Mouse (Mus musculus): ENCODE results near the gene Aprt. TPM values are rescaled to one million over a fixed set of nuclear protein-coding genes. Genes with fewer than 3 reads are reported as not detected.

Aprt gene
- total and polyA plus RNA-seq, 2 experiments = 59.8 to 105 TPM

DNA sequence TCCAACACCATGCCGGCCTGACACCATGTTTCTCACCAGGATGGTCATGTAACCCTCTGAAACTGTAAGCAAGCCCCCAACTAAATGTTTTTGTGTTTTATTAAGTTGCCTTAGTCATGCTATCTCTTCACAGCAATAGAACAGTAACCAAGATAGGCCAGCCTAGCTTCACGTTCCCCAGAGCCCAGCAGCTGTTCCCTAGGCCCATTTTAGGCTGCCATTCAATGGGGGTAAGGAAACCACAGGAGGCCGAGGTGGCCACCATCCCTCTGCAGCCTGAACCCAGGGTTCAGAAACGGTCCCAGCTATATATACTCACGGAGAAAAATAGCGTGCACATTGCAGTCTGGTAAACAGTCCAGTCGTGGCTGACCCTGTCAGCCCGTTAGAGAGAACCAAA lies 32.6 kb downstream of the Aprt start:
- Histone ChIP-seq H3K27ac (replicated peaks; ENCODE audit: insufficient read depth, low read depth, low read length) (no peak overlapping the region), H3K4me1 (ENCODE audit: control insufficient read depth, insufficient read depth, low read length) (no peaks in the 10 kb centered on the region), H3K79me2 (ENCODE audit: control insufficient read depth, insufficient read depth, low read length) (peaks cover 7% of the 10 kb centered on the region; the same call in 1 of the 2 replicates), H3K4me3 (ENCODE audit: insufficient read depth, low read depth, low read length) (no peak overlapping the region), H3K36me3 (ENCODE audit: control insufficient read depth, insufficient read depth, low read length) (no peaks in the 10 kb centered on the region), H3K27me3 (ENCODE audit: control insufficient read depth, insufficient read depth, low read length) (no peaks in the 10 kb centered on the region), H3K9ac (ENCODE audit: low read depth, low read length) (no peak overlapping the region)
- no peak for DNase-seq (ENCODE audit: extremely low read depth, low read depth, low spot score)
- 94% methylated on average over 8 of the region's 8 CpGs for WGBS
- TF ChIP-seq CTCF (IDR thresholded peaks at IDR 0.05; ENCODE audit: low read depth, low read length) (no peak), POLR2A (IDR thresholded peaks at IDR 0.05; ENCODE audit: extremely low read depth, insufficient read depth, low read length) (no peak)

DNA sequence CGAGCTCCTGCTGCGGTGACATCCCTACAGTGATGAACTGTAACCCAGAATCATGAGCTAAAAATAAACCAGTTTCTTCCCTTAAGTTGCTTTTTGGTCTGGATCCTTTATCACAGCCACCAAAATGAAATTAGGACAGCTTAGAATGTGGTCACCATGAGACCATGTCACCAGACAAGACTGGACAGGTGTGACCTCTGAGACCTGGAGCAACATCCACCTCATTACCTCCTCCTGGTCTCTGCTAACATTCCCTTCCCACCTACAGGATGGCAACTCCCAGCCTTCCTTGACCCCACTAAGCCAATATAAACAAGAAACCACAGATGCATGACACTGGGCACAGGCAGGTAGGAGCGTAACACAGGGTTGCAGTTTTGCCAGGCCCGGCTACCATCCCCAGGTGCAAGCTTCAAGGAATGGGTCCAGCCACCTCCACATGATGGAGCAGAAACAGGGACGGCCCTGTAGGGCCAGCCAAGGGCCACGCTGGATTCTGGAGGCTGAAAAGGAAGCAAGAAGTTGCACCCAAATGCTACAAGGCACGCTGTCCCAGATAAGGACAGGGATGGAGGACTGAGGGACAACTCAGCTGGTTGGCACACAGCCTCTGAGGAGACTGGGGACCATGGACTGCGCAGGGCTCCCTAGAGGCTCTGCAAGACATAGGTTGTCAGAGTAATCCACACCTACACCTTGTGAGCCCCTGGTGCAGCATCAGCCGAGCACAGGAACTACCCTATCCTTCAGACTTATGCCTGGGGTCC lies 38.2 kb downstream of the Aprt start:
- Histone ChIP-seq H3K4me1 (ENCODE audit: control insufficient read depth, insufficient read depth, low read length) (no peaks in the 10 kb centered on the region), H3K79me2 (ENCODE audit: control insufficient read depth, insufficient read depth, low read length) (peaks cover 6% of the 10 kb centered on the region; the same call in 1 of the 2 replicates), H3K36me3 (ENCODE audit: control insufficient read depth, insufficient read depth, low read length) (no peaks in the 10 kb centered on the region), H3K27me3 (ENCODE audit: control insufficient read depth, insufficient read depth, low read length) (no peaks in the 10 kb centered on the region), H3K4me3 (ENCODE audit: insufficient read depth, low read depth, low read length) (no peak overlapping the region), H3K9ac (ENCODE audit: low read depth, low read length) (no peak overlapping the region), H3K27ac (replicated peaks; ENCODE audit: insufficient read depth, low read depth, low read length) (no peak overlapping the region)
- TF ChIP-seq CTCF (IDR thresholded peaks at IDR 0.05; ENCODE audit: low read depth, low read length) (no peak), POLR2A (IDR thresholded peaks at IDR 0.05; ENCODE audit: extremely low read depth, insufficient read depth, low read length) (no peak)
- 84% methylated on average over 9 of the region's 9 CpGs for WGBS
- DNase-seq (ENCODE audit: extremely low read depth, low read depth, low spot score) = no peak

DNA sequence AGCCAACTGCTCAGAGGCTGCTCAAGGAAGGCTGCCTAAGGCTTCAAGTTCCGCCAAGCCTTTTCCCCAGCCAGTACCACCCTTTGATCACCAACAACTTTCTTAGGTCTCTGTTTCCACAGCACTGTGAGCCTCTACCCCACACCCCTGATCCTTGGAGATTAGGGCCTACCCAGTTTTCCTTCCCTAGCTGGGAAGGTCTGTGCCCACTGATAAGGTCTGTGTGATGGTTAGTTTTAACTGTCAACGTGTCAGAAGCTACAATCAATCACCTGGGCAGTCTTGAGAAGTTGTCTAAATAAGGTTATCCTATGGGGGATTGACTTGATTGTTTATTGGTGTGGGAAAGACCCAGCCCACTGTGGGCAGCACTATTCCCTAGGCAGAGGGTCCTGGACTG lies 38.9 kb downstream of the Aprt start:
- no peaks in the 10 kb centered on the region for H3K36me3 ChIP-seq (ENCODE audit: control insufficient read depth, insufficient read depth, low read length)
- no peak for TF ChIP-seq CTCF (IDR thresholded peaks at IDR 0.05; ENCODE audit: low read depth, low read length)
- no peak for TF ChIP-seq POLR2A (IDR thresholded peaks at IDR 0.05; ENCODE audit: extremely low read depth, insufficient read depth, low read length)
- no peak overlapping the region for H3K4me3 ChIP-seq (ENCODE audit: insufficient read depth, low read depth, low read length)
- no peak overlapping the region for H3K27ac ChIP-seq (replicated peaks; ENCODE audit: insufficient read depth, low read depth, low read length)
- peaks cover 4% of the 10 kb centered on the region; the same call in 1 of the 2 replicates for H3K79me2 ChIP-seq (ENCODE audit: control insufficient read depth, insufficient read depth, low read length)
- H3K27me3 ChIP-seq (ENCODE audit: control insufficient read depth, insufficient read depth, low read length) = no peaks in the 10 kb centered on the region
- 74% methylated on average over 2 of the region's 2 CpGs for WGBS
- DNase-seq (ENCODE audit: extremely low read depth, low read depth, low spot score) = no peak
- H3K4me1 ChIP-seq (ENCODE audit: control insufficient read depth, insufficient read depth, low read length) = no peaks in the 10 kb centered on the region
- no peak overlapping the region for H3K9ac ChIP-seq (ENCODE audit: low read depth, low read length)

DNA sequence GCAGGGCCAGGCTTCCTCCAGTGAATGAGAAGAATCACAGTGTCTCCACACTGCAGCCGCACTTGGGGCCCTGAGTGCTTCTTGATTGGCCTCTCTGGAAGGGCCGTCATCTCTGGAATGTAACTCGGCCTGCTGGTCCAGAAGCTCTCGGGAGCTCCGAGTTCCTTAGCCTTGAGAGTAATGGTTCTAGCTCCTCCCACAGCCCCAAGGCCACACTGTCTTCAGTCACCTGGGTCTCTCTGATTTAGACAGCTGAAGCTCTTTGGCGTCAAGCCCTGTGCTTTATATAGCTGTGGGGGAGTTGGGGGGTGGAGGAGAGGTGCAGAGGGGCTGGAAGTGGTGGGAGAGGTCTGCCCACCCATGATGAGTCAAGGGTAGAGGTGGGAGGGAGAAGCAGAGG lies 39.7 kb downstream of the Aprt start:
- no peaks in the 10 kb centered on the region for H3K36me3 ChIP-seq (ENCODE audit: control insufficient read depth, insufficient read depth, low read length)

DNA sequence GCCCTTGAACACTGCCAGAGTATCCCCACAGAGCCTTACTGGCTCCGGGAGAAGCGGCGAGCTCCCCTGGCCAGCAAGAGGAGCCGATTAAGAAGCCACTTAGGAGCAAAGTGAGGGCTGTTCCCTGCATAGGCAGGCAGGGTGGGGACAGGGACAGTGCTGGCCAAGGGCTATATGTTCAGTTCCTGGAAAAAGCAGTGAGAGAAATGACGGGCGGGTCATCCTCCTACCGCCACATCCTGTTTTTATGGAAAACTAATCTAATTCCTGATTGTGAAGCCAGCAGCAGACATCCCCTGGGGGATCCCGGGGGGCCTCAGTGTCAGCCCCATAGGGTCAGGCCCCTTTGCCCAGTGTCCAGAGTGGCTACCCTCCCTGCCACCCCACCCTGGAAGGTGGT lies 45.4 kb downstream of the Aprt start:
- Histone ChIP-seq H3K9ac (ENCODE audit: low read depth, low read length) (peak overlapping the region; percentile 51), H3K4me3 (ENCODE audit: insufficient read depth, low read depth, low read length) (no peak overlapping the region), H3K36me3 (ENCODE audit: control insufficient read depth, insufficient read depth, low read length) (no peaks in the 10 kb centered on the region), H3K4me1 (ENCODE audit: control insufficient read depth, insufficient read depth, low read length) (peaks cover 5% of the 10 kb centered on the region; the same call in 1 of the 2 replicates), H3K27ac (replicated peaks; ENCODE audit: insufficient read depth, low read depth, low read length) (peak overlapping the region; percentile 70), H3K79me2 (ENCODE audit: control insufficient read depth, insufficient read depth, low read length) (peaks cover 3% of the 10 kb centered on the region; the same call in 1 of the 2 replicates), H3K27me3 (ENCODE audit: control insufficient read depth, insufficient read depth, low read length) (no peaks in the 10 kb centered on the region)
- no peak for DNase-seq (ENCODE audit: extremely low read depth, low read depth, low spot score)
- TF ChIP-seq CTCF (IDR thresholded peaks at IDR 0.05; ENCODE audit: low read depth, low read length) (no peak), POLR2A (IDR thresholded peaks at IDR 0.05; ENCODE audit: extremely low read depth, insufficient read depth, low read length) (no peak)
- WGBS = 82% methylated on average over 8 of the region's 8 CpGs

More for the DNA sequence above, 39.7 kb downstream of the Aprt start:
- Histone ChIP-seq H3K79me2 (ENCODE audit: control insufficient read depth, insufficient read depth, low read length) (no peaks in the 10 kb centered on the region; the same call in 1 of the 2 replicates), H3K4me3 (ENCODE audit: insufficient read depth, low read depth, low read length) (no peak overlapping the region), H3K27ac (replicated peaks; ENCODE audit: insufficient read depth, low read depth, low read length) (no peak overlapping the region), H3K9ac (ENCODE audit: low read depth, low read length) (no peak overlapping the region), H3K4me1 (ENCODE audit: control insufficient read depth, insufficient read depth, low read length) (peaks cover under 1% of the 10 kb centered on the region; the same call in 1 of the 2 replicates), H3K27me3 (ENCODE audit: control insufficient read depth, insufficient read depth, low read length) (no peaks in the 10 kb centered on the region)
- TF ChIP-seq CTCF (IDR thresholded peaks at IDR 0.05; ENCODE audit: low read depth, low read length) (no peak), POLR2A (IDR thresholded peaks at IDR 0.05; ENCODE audit: extremely low read depth, insufficient read depth, low read length) (no peak)
- no peak for DNase-seq (ENCODE audit: extremely low read depth, low read depth, low spot score)
- WGBS = 62% methylated on average over 6 of the region's 6 CpGs

DNA sequence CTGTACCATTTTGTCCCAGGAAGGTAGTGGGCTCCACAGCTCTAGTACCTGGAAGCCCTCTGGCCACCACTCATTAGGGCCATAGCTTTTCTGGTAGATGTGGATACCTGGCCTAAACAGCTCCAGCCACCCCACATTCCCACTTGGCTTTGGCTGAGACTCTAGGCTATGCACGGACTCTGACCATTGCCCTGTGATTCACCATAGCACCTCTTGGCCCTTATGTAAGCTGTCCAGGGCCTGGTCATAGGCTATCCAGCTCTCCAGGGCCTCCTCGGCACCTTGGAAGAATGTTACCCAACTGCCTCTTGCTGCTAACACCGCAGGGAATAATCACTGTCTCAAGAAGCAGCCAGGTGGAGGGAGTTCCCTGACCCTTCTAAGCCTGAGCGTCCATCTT lies 47.5 kb downstream of the Aprt start:
- TF ChIP-seq CTCF (IDR thresholded peaks at IDR 0.05; ENCODE audit: low read depth, low read length) (no peak), POLR2A (IDR thresholded peaks at IDR 0.05; ENCODE audit: extremely low read depth, insufficient read depth, low read length) (no peak)
- 64% methylated on average over 4 of the region's 4 CpGs for WGBS
- Histone ChIP-seq H3K4me1 (ENCODE audit: control insufficient read depth, insufficient read depth, low read length) (peaks cover 8% of the 10 kb centered on the region; the same call in 1 of the 2 replicates), H3K4me3 (ENCODE audit: insufficient read depth, low read depth, low read length) (no peak overlapping the region), H3K27me3 (ENCODE audit: control insufficient read depth, insufficient read depth, low read length) (no peaks in the 10 kb centered on the region), H3K27ac (replicated peaks; ENCODE audit: insufficient read depth, low read depth, low read length) (no peak overlapping the region), H3K79me2 (ENCODE audit: control insufficient read depth, insufficient read depth, low read length) (peaks cover 3% of the 10 kb centered on the region; the same call in 1 of the 2 replicates), H3K36me3 (ENCODE audit: control insufficient read depth, insufficient read depth, low read length) (no peaks in the 10 kb centered on the region), H3K9ac (ENCODE audit: low read depth, low read length) (no peak overlapping the region)
- peak; percentile 50 for DNase-seq (ENCODE audit: extremely low read depth, low read depth, low spot score)
